Mouse (Mus musculus) liver, embryonic 15.5 days (tissue): ENCODE results near the gene Ccdc126. TPM values are rescaled to one million over a fixed set of nuclear protein-coding genes. Genes with fewer than 3 reads are reported as not detected.

ENCODE experiments used
- ATAC-seq: fragments of 200-750 bp; cut with Nextera tagmentation; 2 replicates; pipeline ENCODE4 v1.8.0; 2017; ENCODE audit warnings: moderate number of reproducible peaks, mild to moderate bottlenecking, moderate library complexity; ENCODE audit not compliant: insufficient read depth
- H3K27ac ChIP-seq: fragments of 300-500 bp; sonication (generic); replicated peaks from 2 replicates; pipeline ENCODE4 v1.5.1; 2015; ENCODE audit warnings: mild to moderate bottlenecking, inconsistent platforms
- H3K27me3 ChIP-seq: fragments of 300-500 bp; sonication (generic); 2 replicates; pipeline ENCODE4 v1.6.1; 2015; ENCODE audit warnings: mild to moderate bottlenecking, inconsistent platforms
- H3K36me3 ChIP-seq: fragments of 300-500 bp; sonication (generic); replicated peaks from 2 replicates; pipeline ENCODE4 v1.6.1; 2015; ENCODE audit warnings: moderate library complexity, mild to moderate bottlenecking, inconsistent platforms
- H3K4me1 ChIP-seq: fragments of 300-500 bp; sonication (generic); replicated peaks from 2 replicates; pipeline ENCODE4 v1.6.1; 2015; ENCODE audit warnings: inconsistent platforms
- H3K4me2 ChIP-seq: fragments of 300-500 bp; sonication (generic); 2 replicates; pipeline ENCODE4 v1.6.1; 2015; ENCODE audit warnings: moderate library complexity, mild to moderate bottlenecking, inconsistent platforms
- H3K4me3 ChIP-seq: fragments of 300-500 bp; sonication (generic); replicated peaks from 2 replicates; pipeline ENCODE4 v1.5.1; 2015; ENCODE audit warnings: mild to moderate bottlenecking, inconsistent platforms
- H3K9ac ChIP-seq: fragments of 300-500 bp; sonication (generic); 2 replicates; pipeline ENCODE4 v1.6.1; 2015; ENCODE audit warnings: moderate library complexity, mild to moderate bottlenecking, inconsistent platforms
- H3K9me3 ChIP-seq: fragments of 300-500 bp; sonication (generic); replicated peaks from 2 replicates; pipeline ENCODE4 v1.6.1; 2016; ENCODE audit warnings: inconsistent platforms
- WGBS: fragments of 180-500 bp; shearing (Covaris S2); methylation state at CpG from one replicate; pipeline ENCODE4 v1.1.7; 2015; ENCODE audit warnings: mixed read lengths; ENCODE audit not compliant: insufficient replicate concordance; 5-methylcytosine and 5-hydroxymethylcytosine counted together
- polyA plus RNA-seq: library from polyadenylated mRNA; unstranded; fragments of >200 nt; fragmentation: Nextera tagmentation; extraction: Ambion mirVana; gene quantifications from 2 replicates; pipeline ENCODE4 v1.2.1, GENCODE M21; 2015

Gene Ccdc126
- polyA plus RNA-seq, 1 experiment from 2014 or later, result 2.4 TPM

GRCm38 (mm10) chr6:49343737-49344469 is 24.8 kb downstream of the Ccdc126 start:
- Histone ChIP-seq H3K27me3 (no peaks in the 10 kb centered on the region), H3K4me3 (no peak overlapping the region), H3K9ac (no peak overlapping the region), H3K27ac (no peak overlapping the region), H3K9me3 (no peaks in the 10 kb centered on the region), H3K4me1 (no peaks in the 10 kb centered on the region), H3K4me2 (no peak overlapping the region), H3K36me3 (no peaks in the 10 kb centered on the region)
- ATAC-seq, result no peak
- WGBS, result 57% methylated on average over 14 of the region's 14 CpGs

GRCm38 (mm10) chr6:49349826-49350225 is 30.8 kb downstream of the Ccdc126 start:
- H3K4me2 ChIP-seq, result no peak overlapping the region
- ATAC-seq, result peak; percentile 51; the same call in 1 of the 2 replicates

GRCm38 (mm10) chr6:49354613-49355012 is 35.5 kb downstream of the Ccdc126 start:
- Histone ChIP-seq H3K9me3 (no peaks in the 10 kb centered on the region), H3K9ac (no peak overlapping the region), H3K27me3 (no peaks in the 10 kb centered on the region), H3K27ac (no peak overlapping the region), H3K4me3 (no peak overlapping the region), H3K4me1 (peaks cover 5% of the 10 kb centered on the region; the same call in 1 of the 2 replicates), H3K4me2 (no peak overlapping the region), H3K36me3 (no peaks in the 10 kb centered on the region)
- 44% methylated on average over 3 of the region's 3 CpGs for WGBS
- ATAC-seq, result no peak

More at GRCm38 (mm10) chr6:49349826-49350225, 30.8 kb downstream of the Ccdc126 start:
- Histone ChIP-seq H3K4me1 (peaks cover 8% of the 10 kb centered on the region; the same call in 1 of the 2 replicates), H3K27me3 (no peaks in the 10 kb centered on the region), H3K9ac (no peak overlapping the region), H3K27ac (no peak overlapping the region), H3K36me3 (no peaks in the 10 kb centered on the region), H3K4me3 (no peak overlapping the region), H3K9me3 (no peaks in the 10 kb centered on the region)
- 60% methylated on average over 7 of the region's 7 CpGs for WGBS

GRCm38 (mm10) chr6:49355171-49355570 is 36.1 kb downstream of the Ccdc126 start:
- H3K9ac ChIP-seq, result no peak overlapping the region
- no peaks in the 10 kb centered on the region for H3K36me3 ChIP-seq
- no peak overlapping the region for H3K4me2 ChIP-seq
- WGBS, result 51% methylated on average over 4 of the region's 4 CpGs
- H3K27ac ChIP-seq, result no peak overlapping the region
- no peak overlapping the region for H3K4me3 ChIP-seq
- H3K4me1 ChIP-seq, result no peaks in the 10 kb centered on the region
- no peak for ATAC-seq
- H3K27me3 ChIP-seq, result no peaks in the 10 kb centered on the region
- H3K9me3 ChIP-seq, result no peaks in the 10 kb centered on the region

DNA sequence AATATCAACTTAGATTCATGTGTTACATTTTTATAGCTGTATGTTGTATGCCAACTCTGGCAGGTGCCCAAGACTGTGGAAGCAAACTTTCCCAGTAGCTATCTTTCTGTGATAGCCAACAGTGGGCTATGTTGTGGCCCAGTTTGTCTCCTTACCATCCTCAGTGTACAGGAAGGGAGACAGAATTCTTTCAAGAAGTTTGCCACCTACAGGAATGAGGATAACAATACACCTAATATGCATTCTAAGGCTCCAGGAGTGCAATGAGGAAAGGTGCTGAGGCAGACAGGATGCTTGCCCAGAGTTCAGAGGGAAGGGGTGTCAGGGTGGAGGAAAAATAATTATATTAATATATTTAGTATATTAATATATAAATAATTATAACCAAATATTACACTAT is 41.3 kb downstream of the Ccdc126 start:
- Histone ChIP-seq H3K4me3 (no peak overlapping the region), H3K4me2 (no peak overlapping the region), H3K27me3 (no peaks in the 10 kb centered on the region), H3K9ac (no peak overlapping the region), H3K9me3 (no peaks in the 10 kb centered on the region), H3K27ac (no peak overlapping the region), H3K36me3 (no peaks in the 10 kb centered on the region), H3K4me1 (no peaks in the 10 kb centered on the region)
- ATAC-seq, result no peak

GRCm38 (mm10) chr6:49367159-49368054 is 48.3 kb downstream of the Ccdc126 start, which contains the start of gene Fam221a:
TSS of gene Fam221a (plus strand) at chr6:49367739.
- peaks cover 24% of the 10 kb centered on the region for H3K4me1 ChIP-seq
- no peaks in the 10 kb centered on the region for H3K27me3 ChIP-seq
- peak within 1 kb of the TSS; percentile 66 for H3K4me3 ChIP-seq
- WGBS, result 5% methylated on average over 49 of the region's 49 CpGs
- ATAC-seq, result peak; percentile 98
- no peaks in the 10 kb centered on the region for H3K9me3 ChIP-seq
- H3K9ac ChIP-seq, result peak within 1 kb of the TSS; percentile 74
- peak within 1 kb of the TSS; percentile 97 for H3K4me2 ChIP-seq
- H3K36me3 ChIP-seq, result no peaks in the 10 kb centered on the region
- peak within 1 kb of the TSS; percentile 87 for H3K27ac ChIP-seq

DNA sequence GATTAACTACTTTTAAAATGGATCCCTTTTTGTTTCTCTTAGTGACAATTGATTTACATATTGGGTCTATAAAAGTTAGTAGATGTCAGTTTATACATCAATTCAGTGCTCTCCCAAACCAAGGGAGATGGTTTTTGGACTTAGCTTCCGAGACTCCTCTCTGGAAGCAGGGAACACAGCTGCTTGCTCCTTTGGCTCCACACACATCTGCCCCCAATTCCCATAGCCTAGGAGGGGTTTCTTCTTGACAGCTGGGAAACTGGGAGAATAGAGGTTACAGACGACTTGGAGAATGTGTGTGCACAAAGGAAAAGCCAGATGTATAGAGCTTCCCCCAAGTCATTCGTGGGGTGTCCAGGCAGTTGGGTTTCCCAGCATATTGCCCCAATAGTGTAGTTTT is 49.1 kb downstream of the Ccdc126 start:
- WGBS, result 53% methylated on average over 3 of the region's 3 CpGs
- H3K27ac ChIP-seq, result no peak overlapping the region
- no peak for ATAC-seq

DNA sequence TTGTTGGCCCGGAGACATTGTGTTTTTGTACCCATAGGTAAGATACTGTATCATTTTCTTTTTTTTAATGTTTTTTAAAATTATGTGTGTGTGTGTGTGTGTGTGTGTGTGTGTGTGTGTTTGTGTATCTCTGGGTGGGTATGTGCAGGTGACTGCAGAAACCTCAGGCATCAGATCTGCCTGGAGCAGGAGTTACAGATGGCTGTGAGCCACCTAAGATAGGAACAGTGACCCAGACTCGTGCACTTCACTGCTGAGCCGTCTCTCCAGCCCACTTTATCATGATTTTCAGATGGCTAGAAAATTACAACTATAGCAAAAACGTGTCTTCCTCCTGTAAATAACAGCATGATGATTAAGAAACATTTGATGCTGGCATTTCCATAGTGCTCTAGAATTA is 53.6 kb downstream of the Ccdc126 start:
- no peak overlapping the region for H3K4me2 ChIP-seq
- H3K9ac ChIP-seq, result no peak overlapping the region
- H3K4me1 ChIP-seq, result peaks cover 15% of the 10 kb centered on the region
- no peak overlapping the region for H3K4me3 ChIP-seq
- H3K27ac ChIP-seq, result no peak overlapping the region
- no peaks in the 10 kb centered on the region for H3K9me3 ChIP-seq
- H3K27me3 ChIP-seq, result no peaks in the 10 kb centered on the region
- H3K36me3 ChIP-seq, result no peaks in the 10 kb centered on the region
- ATAC-seq, result no peak
- WGBS, result 28% methylated on average over 4 of the region's 4 CpGs

More for the DNA sequence above, 49.1 kb downstream of the Ccdc126 start:
- Histone ChIP-seq H3K4me2 (peak overlapping the region; percentile 97), H3K36me3 (no peaks in the 10 kb centered on the region), H3K4me1 (peaks cover 24% of the 10 kb centered on the region), H3K9me3 (no peaks in the 10 kb centered on the region), H3K9ac (peak overlapping the region; percentile 49), H3K27me3 (no peaks in the 10 kb centered on the region), H3K4me3 (peak overlapping the region; percentile 66)

- 62% methylated on average over 2 of the region's 2 CpGs for WGBS
- Histone ChIP-seq H3K27me3 (no peaks in the 10 kb centered on the region), H3K36me3 (no peaks in the 10 kb centered on the region), H3K9me3 (no peaks in the 10 kb centered on the region), H3K4me3 (no peak overlapping the region), H3K27ac (no peak overlapping the region), H3K4me2 (no peak overlapping the region), H3K9ac (no peak overlapping the region), H3K4me1 (peaks cover 11% of the 10 kb centered on the region)
- no peak for ATAC-seq
Measured at GRCm38 (mm10) chr6:49373943-49374342, 54.9 kb downstream of the Ccdc126 start.

DNA sequence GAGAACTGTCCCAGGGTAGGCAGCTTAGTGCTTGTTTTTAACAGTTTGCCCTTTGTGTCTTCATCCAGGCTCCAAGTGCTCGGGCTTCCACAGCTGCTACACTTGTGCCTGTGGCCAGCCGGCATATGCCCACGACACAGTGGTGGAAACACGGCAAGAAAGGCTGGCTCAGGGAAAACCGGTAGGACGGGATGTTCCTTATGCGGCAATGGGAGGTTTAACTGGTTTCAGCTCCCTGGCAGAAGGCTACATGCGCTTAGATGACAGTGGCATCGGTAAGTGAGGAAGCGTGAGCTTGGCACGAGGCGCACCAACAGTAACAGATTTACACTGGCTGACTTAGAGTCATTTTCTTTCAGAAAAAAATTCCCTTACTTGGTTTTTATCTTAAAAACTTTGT is 59.3 kb downstream of the Ccdc126 start:
- H3K9me3 ChIP-seq, result no peaks in the 10 kb centered on the region
- no peak overlapping the region for H3K4me3 ChIP-seq
- H3K9ac ChIP-seq, result no peak overlapping the region
- H3K27ac ChIP-seq, result no peak overlapping the region
- ATAC-seq, result no peak
- H3K4me2 ChIP-seq, result no peak overlapping the region
- no peaks in the 10 kb centered on the region for H3K27me3 ChIP-seq
- 68% methylated on average over 12 of the region's 12 CpGs for WGBS
- peaks cover 7% of the 10 kb centered on the region for H3K4me1 ChIP-seq
- no peaks in the 10 kb centered on the region for H3K36me3 ChIP-seq
